Mouse (Mus musculus): Measurements from ENCODE around the gene Gm49405. TPM values are rescaled to one million over a fixed set of nuclear protein-coding genes. Genes with fewer than 3 reads are reported as not detected.

Gm49405 gene
- 1.9 and 4.0 TPM in 2 replicates for total RNA-seq (2012; rRNA removed)

GRCm38 (mm10) chr19:4000119-4000900 is at the start of gene Gm49405, which contains the start of gene Nudt8:
Gene Gm49405 (plus strand): TSS chr19:4000626.
Gene Nudt8 (plus strand): TSS chr19:4000580.
- TF ChIP-seq HCFC1 (IDR thresholded peaks at IDR 0.05; ENCODE audit: borderline replicate concordance, insufficient read depth, low read length) (peak; percentile 57; the same call in 1 of the 2 replicates), ZC3H11A (IDR thresholded peaks at IDR 0.05; ENCODE audit: borderline replicate concordance, low read depth, low read length) (peak; percentile 30; the same call in 1 of the 2 replicates), CHD2 (IDR thresholded peaks at IDR 0.05; ENCODE audit: low read depth, low read length) (no peak)
- Histone ChIP-seq H3K27ac (ENCODE audit: insufficient read depth, low read depth, low read length, poor library complexity, severe bottlenecking) (peak within 1 kb of the TSS; percentile 79), H3K4me3 (ENCODE audit: insufficient read depth in 1 of 2, low read depth in 1 of 2, low read length in 2 of 2, poor library complexity in 1 of 2, severe bottlenecking in 1 of 2) (peak within 1 kb of the TSS; percentile 92 to 95), H3K9me3 (ENCODE audit: control insufficient read depth, insufficient read depth, low read depth, low read length) (no peaks in the 10 kb centered on the region), H3K36me3 (ENCODE audit: control insufficient read depth, insufficient read depth, low read length, poor library complexity, severe bottlenecking) (no peaks in the 10 kb centered on the region; the same call in 1 of the 2 replicates), H3K4me1 (ENCODE audit: control insufficient read depth in 2 of 2, insufficient read depth in 2 of 2, low read length in 2 of 2, poor library complexity in 1 of 2) (peaks cover 0 to 17% of the 10 kb centered on the region in 2 experiments; a peak in 2 of 4 replicates), H3K9ac (ENCODE audit: insufficient read depth, low read depth, low read length, poor library complexity, severe bottlenecking) (peak within 1 kb of the TSS; percentile 90)
- peak; percentile 98 for DNase-seq (ENCODE audit: low read depth, low spot score)
- in situ Hi-C loops (cut with MboI; ENCODE audit: low sequenced_read_pairs in 2 of 2, unreplicated experiment in 2 of 2) = no loop called here

DNA sequence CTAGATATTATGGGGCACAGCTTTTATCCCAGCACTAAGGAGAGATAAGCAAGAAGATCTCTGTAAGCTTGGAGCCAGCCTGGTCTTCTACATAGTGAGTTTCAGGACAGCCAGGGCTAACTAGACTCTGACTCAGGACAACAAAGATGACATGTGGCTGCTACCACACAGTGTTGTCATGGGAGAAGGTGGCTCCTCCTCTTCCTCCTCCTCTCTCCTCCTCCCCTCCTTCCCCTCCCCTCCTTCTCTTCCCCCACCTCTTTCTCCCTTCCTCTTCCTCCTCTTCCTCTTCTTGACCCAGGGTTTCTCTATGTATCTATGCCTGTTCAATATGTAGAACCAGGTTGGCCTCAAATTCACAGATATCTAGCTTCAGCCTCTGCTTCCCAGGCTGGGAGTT is 49.0 kb upstream of the Gm49405 start:
- Histone ChIP-seq H3K9ac (ENCODE audit: insufficient read depth, low read depth, low read length, poor library complexity, severe bottlenecking) (no peak overlapping the region), H3K4me1 (ENCODE audit: control insufficient read depth in 2 of 2, insufficient read depth in 2 of 2, low read length in 2 of 2, poor library complexity in 1 of 2) (no peaks in the 10 kb centered on the region), H3K36me3 (ENCODE audit: control insufficient read depth, insufficient read depth, low read length, poor library complexity, severe bottlenecking) (no peaks in the 10 kb centered on the region), H3K9me3 (ENCODE audit: control insufficient read depth, insufficient read depth, low read depth, low read length) (no peaks in the 10 kb centered on the region), H3K4me3 (ENCODE audit: insufficient read depth in 1 of 2, low read depth in 1 of 2, low read length in 2 of 2, poor library complexity in 1 of 2, severe bottlenecking in 1 of 2) (no peak overlapping the region), H3K27ac (ENCODE audit: insufficient read depth, low read depth, low read length, poor library complexity, severe bottlenecking) (no peak overlapping the region)
- in situ Hi-C loops (cut with MboI; ENCODE audit: low sequenced_read_pairs in 2 of 2, unreplicated experiment in 2 of 2) = no loop called here
- TF ChIP-seq ZNF384 (IDR thresholded peaks at IDR 0.05; ENCODE audit: low read depth, low read length) (no peak), HCFC1 (IDR thresholded peaks at IDR 0.05; ENCODE audit: borderline replicate concordance, insufficient read depth, low read length) (no peak), CHD2 (IDR thresholded peaks at IDR 0.05; ENCODE audit: low read depth, low read length) (no peak), MAFK (IDR thresholded peaks at IDR 0.05; ENCODE audit: insufficient read depth, low read depth, low read length) (no peak), ZC3H11A (IDR thresholded peaks at IDR 0.05; ENCODE audit: borderline replicate concordance, low read depth, low read length) (no peak)
- no peak for DNase-seq (ENCODE audit: low read depth, low spot score)

GRCm38 (mm10) chr19:3952099-3952498 is 48.3 kb upstream of the Gm49405 start:
- Histone ChIP-seq H3K36me3 (ENCODE audit: control insufficient read depth, insufficient read depth, low read length, poor library complexity, severe bottlenecking) (no peaks in the 10 kb centered on the region), H3K9me3 (ENCODE audit: control insufficient read depth, insufficient read depth, low read depth, low read length) (no peaks in the 10 kb centered on the region), H3K9ac (ENCODE audit: insufficient read depth, low read depth, low read length, poor library complexity, severe bottlenecking) (no peak overlapping the region), H3K27ac (ENCODE audit: insufficient read depth, low read depth, low read length, poor library complexity, severe bottlenecking) (no peak overlapping the region), H3K4me1 (ENCODE audit: control insufficient read depth in 2 of 2, insufficient read depth in 2 of 2, low read length in 2 of 2, poor library complexity in 1 of 2) (no peaks in the 10 kb centered on the region), H3K4me3 (ENCODE audit: insufficient read depth in 1 of 2, low read depth in 1 of 2, low read length in 2 of 2, poor library complexity in 1 of 2, severe bottlenecking in 1 of 2) (no peak overlapping the region)
- TF ChIP-seq MAFK (IDR thresholded peaks at IDR 0.05; ENCODE audit: insufficient read depth, low read depth, low read length) (no peak), ZC3H11A (IDR thresholded peaks at IDR 0.05; ENCODE audit: borderline replicate concordance, low read depth, low read length) (no peak), HCFC1 (IDR thresholded peaks at IDR 0.05; ENCODE audit: borderline replicate concordance, insufficient read depth, low read length) (no peak), CHD2 (IDR thresholded peaks at IDR 0.05; ENCODE audit: low read depth, low read length) (no peak), ZNF384 (IDR thresholded peaks at IDR 0.05; ENCODE audit: low read depth, low read length) (no peak)
- in situ Hi-C loops (cut with MboI; ENCODE audit: low sequenced_read_pairs in 2 of 2, unreplicated experiment in 2 of 2) = no loop called here
- DNase-seq (ENCODE audit: low read depth, low spot score) = no peak

GRCm38 (mm10) chr19:3955033-3955432 is 45.4 kb upstream of the Gm49405 start:
- in situ Hi-C loops (cut with MboI; ENCODE audit: low sequenced_read_pairs in 2 of 2, unreplicated experiment in 2 of 2) = no loop called here
- no peak for DNase-seq (ENCODE audit: low read depth, low spot score)
- H3K36me3 ChIP-seq (ENCODE audit: control insufficient read depth, insufficient read depth, low read length, poor library complexity, severe bottlenecking) = no peaks in the 10 kb centered on the region
- no peaks in the 10 kb centered on the region for H3K9me3 ChIP-seq (ENCODE audit: control insufficient read depth, insufficient read depth, low read depth, low read length)
- no peak overlapping the region for H3K27ac ChIP-seq (ENCODE audit: insufficient read depth, low read depth, low read length, poor library complexity, severe bottlenecking)
- TF ChIP-seq CHD2 (IDR thresholded peaks at IDR 0.05; ENCODE audit: low read depth, low read length) (no peak), MAFK (IDR thresholded peaks at IDR 0.05; ENCODE audit: insufficient read depth, low read depth, low read length) (no peak), ZNF384 (IDR thresholded peaks at IDR 0.05; ENCODE audit: low read depth, low read length) (no peak), HCFC1 (IDR thresholded peaks at IDR 0.05; ENCODE audit: borderline replicate concordance, insufficient read depth, low read length) (no peak), ZC3H11A (IDR thresholded peaks at IDR 0.05; ENCODE audit: borderline replicate concordance, low read depth, low read length) (no peak)
- H3K4me3 ChIP-seq (ENCODE audit: insufficient read depth in 1 of 2, low read depth in 1 of 2, low read length in 2 of 2, poor library complexity in 1 of 2, severe bottlenecking in 1 of 2) = no peak overlapping the region
- H3K4me1 ChIP-seq (ENCODE audit: control insufficient read depth in 2 of 2, insufficient read depth in 2 of 2, low read length in 2 of 2, poor library complexity in 1 of 2) = no peaks in the 10 kb centered on the region
- H3K9ac ChIP-seq (ENCODE audit: insufficient read depth, low read depth, low read length, poor library complexity, severe bottlenecking) = no peak overlapping the region

Data from ES-E14 (cell line).